Mouse (Mus musculus) CD4-positive, CD25-positive, alpha-beta regulatory T cell, adult 4 months (primary cell): ENCODE results near the gene Dennd4a. TPM values are rescaled to one million over a fixed set of nuclear protein-coding genes. Genes with fewer than 3 reads are reported as not detected.

Source experiments
- ATAC-seq: one replicate; pipeline ENCODE4 v1.8.0; 2017
- polyA plus RNA-seq, 2 experiments: library from polyadenylated mRNA; unstranded; fragments of 100-300 nt; shearing (Covaris generic); gene quantifications; one replicate each; pipeline ENCODE4 v1.2.1; 2017

Gene Dennd4a
- polyA plus RNA-seq, 2 experiments from 2014 or later: 22.1 to 25.3 TPM

- no peak for ATAC-seq
Observed at GRCm38 (mm10) chr9:64925771-64926170, 114.6 kb downstream of the Dennd4a start.

- no peak for ATAC-seq
Observed at GRCm38 (mm10) chr9:64926201-64926991, 115.3 kb downstream of the Dennd4a start.

GRCm38 (mm10) chr9:64930256-64930655, 119.1 kb downstream of the Dennd4a start:
- no peak for ATAC-seq

GRCm38 (mm10) chr9:64931751-64932610, 120.8 kb downstream of the Dennd4a start:
- no peak for ATAC-seq

- ATAC-seq: no peak
Observed at GRCm38 (mm10) chr9:64934015-64934754, 123.0 kb downstream of the Dennd4a start.

GRCm38 (mm10) chr9:64936508-64936907, 125.4 kb downstream of the Dennd4a start:
- peak; percentile 70 for ATAC-seq

GRCm38 (mm10) chr9:64937491-64937890, 126.4 kb downstream of the Dennd4a start:
- ATAC-seq: no peak

GRCm38 (mm10) chr9:64938535-64938934, 127.4 kb downstream of the Dennd4a start:
- no peak for ATAC-seq

GRCm38 (mm10) chr9:64939281-64939680, 128.1 kb downstream of the Dennd4a start:
- no peak for ATAC-seq

GRCm38 (mm10) chr9:64939790-64940189, 128.7 kb downstream of the Dennd4a start:
- no peak for ATAC-seq

GRCm38 (mm10) chr9:64940731-64941346, 129.7 kb downstream of the Dennd4a start:
- no peak for ATAC-seq

- ATAC-seq: no peak
Observed at GRCm38 (mm10) chr9:64941650-64942049, 130.5 kb downstream of the Dennd4a start.

GRCm38 (mm10) chr9:64943997-64944396, 132.9 kb downstream of the Dennd4a start:
- no peak for ATAC-seq

- ATAC-seq: no peak
Observed at GRCm38 (mm10) chr9:64947483-64948095, 136.4 kb downstream of the Dennd4a start.

- ATAC-seq: no peak
Observed at GRCm38 (mm10) chr9:64951161-64951657, 140.1 kb downstream of the Dennd4a start, which contains the start of gene Slc24a1. Gene Slc24a1, minus strand, starts transcription at chr9:64951607.

- no peak for ATAC-seq
Observed at GRCm38 (mm10) chr9:64952055-64952454, 140.9 kb downstream of the Dennd4a start.

GRCm38 (mm10) chr9:64953190-64953589, 142.1 kb downstream of the Dennd4a start:
- no peak for ATAC-seq

- no peak for ATAC-seq
Observed at GRCm38 (mm10) chr9:64956337-64956736, 145.2 kb downstream of the Dennd4a start.

- no peak for ATAC-seq
Observed at GRCm38 (mm10) chr9:64957276-64957675, 146.1 kb downstream of the Dennd4a start.

GRCm38 (mm10) chr9:64960117-64960977, 149.2 kb downstream of the Dennd4a start, which contains the start of gene Ints14:
Gene Ints14, plus strand, starts transcription at chr9:64960905.
- ATAC-seq: peak; percentile 98

- ATAC-seq: peak; percentile 62
Observed at GRCm38 (mm10) chr9:64960978-64961320, 149.8 kb downstream of the Dennd4a start.
